Mouse (Mus musculus) liver, embryonic 14.5 days (tissue): Measurements from ENCODE around the gene Sfrp4.

Experiments used
- CTCF ChIP-seq: IDR thresholded peaks from 2 replicates; pipeline ENCODE4 v1.5.1; 2016; ENCODE audit warnings: antibody characterized with exemption, low read depth, control low read depth
- EP300 ChIP-seq: IDR thresholded peaks from 2 replicates; pipeline ENCODE4 v1.6.1; 2016; ENCODE audit warnings: antibody characterized with exemption, low read depth

DNA sequence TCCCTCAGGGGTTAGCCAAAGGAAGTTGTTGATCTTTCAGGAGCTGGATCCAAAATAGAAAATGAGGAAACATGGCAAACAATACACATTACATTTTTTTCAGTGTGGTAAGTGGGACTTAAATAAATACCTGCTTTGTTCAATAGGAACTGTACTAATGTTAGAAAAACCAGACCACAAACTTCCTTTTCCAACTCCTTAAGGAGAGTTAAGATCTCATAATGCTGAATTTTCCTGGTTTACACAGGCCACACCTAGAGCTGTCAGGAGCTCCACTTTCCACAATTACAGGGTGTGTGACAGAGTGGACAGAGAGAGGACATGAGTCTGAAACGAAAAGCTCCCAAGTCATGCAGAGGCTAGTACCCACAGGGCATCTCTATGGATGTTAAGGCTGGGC lies 19.2 kb upstream of the Sfrp4 start:
- TF ChIP-seq CTCF (no peak), EP300 (no peak)
